Mouse (Mus musculus): ENCODE data around the gene Ppp4r1. TPM values are rescaled to one million over a fixed set of nuclear protein-coding genes. Genes with fewer than 3 reads are reported as not detected.

The Ppp4r1 gene
- total and polyA plus RNA-seq, 3 experiments, result 12.9 to 17.1 (median 13.6) TPM

DNA sequence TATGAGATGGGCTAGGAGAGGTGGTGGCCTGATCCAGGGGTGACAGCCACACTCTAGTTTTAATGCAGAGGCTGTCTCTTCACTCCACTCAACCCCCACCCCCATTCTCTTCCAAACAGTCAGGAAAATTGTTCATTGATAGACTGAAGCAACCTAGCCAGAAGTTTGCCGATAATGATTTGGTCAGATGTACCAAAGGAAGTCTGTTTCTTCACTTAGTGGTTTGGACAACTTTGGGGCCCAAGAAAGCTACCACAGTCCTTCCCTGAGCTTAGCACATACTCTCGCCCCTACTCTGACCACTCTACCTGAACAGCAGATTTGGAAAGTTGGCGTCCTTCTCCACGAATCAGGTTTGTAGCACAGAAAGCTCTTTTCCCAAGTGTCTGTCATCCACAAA, 49.7 kb upstream of the Ppp4r1 start:
- no peak for DNase-seq (ENCODE audit: extremely low read depth)
- in situ Hi-C loops (cut with MboI; ENCODE audit: low pct_ligation_motif_present, low pct_unique_long_range_greater_than_20kb, low sequenced_read_pairs), result no loop called here
- no peak for TF ChIP-seq SMC3 (IDR thresholded peaks at IDR 0.05; ENCODE audit: low read depth, low read length)
- TF ChIP-seq CTCF (conservative IDR thresholded peaks at IDR 0.05 in 1 of 2, IDR thresholded peaks at IDR 0.05 in 1 of 2; ENCODE audit: low read depth in 2 of 2, low read length in 2 of 2), result no peak
- TF ChIP-seq RAD21 (IDR thresholded peaks at IDR 0.05; ENCODE audit: low read depth, low read length), result no peak
- TF ChIP-seq NELFE (IDR thresholded peaks at IDR 0.05; ENCODE audit: low read depth, low read length), result no peak
- no peak for TF ChIP-seq POLR2A (IDR thresholded peaks at IDR 0.05; ENCODE audit: low read depth, low read length)
- no peak for TF ChIP-seq USF2 (conservative IDR thresholded peaks at IDR 0.05; ENCODE audit: low read depth, low read length)
- no peak for TF ChIP-seq MAFK (IDR thresholded peaks at IDR 0.05; ENCODE audit: insufficient replicate concordance, low read length)
- no peak for TF ChIP-seq ZC3H11A (IDR thresholded peaks at IDR 0.05; ENCODE audit: low read depth, low read length)
- no peak for TF ChIP-seq NRF1 (IDR thresholded peaks at IDR 0.05; ENCODE audit: low read depth, low read length)
- no peak for TF ChIP-seq MYC (IDR thresholded peaks at IDR 0.05; ENCODE audit: low read depth, low read length)
- TF ChIP-seq ELF1 (IDR thresholded peaks at IDR 0.05; ENCODE audit: low read depth, low read length), result no peak
- TF ChIP-seq EP300 (IDR thresholded peaks at IDR 0.05; ENCODE audit: low read length), result no peak
- no peak for TF ChIP-seq TBP (conservative IDR thresholded peaks at IDR 0.05; ENCODE audit: low read depth, low read length)
- no peak overlapping the region for H3K27ac ChIP-seq (ENCODE audit: insufficient read depth, low read depth)
- H3K79me2 ChIP-seq (replicated peaks; ENCODE audit: control insufficient read depth, extremely low read depth, insufficient read depth, poor library complexity, severe bottlenecking), result no peaks in the 10 kb centered on the region
- dilution Hi-C loops (cut with MboI; ENCODE audit: extremely low pct_ligation_motif_present, extremely low pct_unique_long_range_greater_than_20kb, low sequenced_read_pairs), result no loop called here
- H3K9ac ChIP-seq (ENCODE audit: insufficient read depth, low read depth), result no peak overlapping the region
- no peak overlapping the region for H3K4me2 ChIP-seq (ENCODE audit: insufficient read depth, low read depth, poor library complexity, severe bottlenecking)
- no peak overlapping the region for H3K4me3 ChIP-seq (replicated peaks in 1 of 3; ENCODE audit: low read depth in 2 of 3, low read length in 2 of 3, poor library complexity in 1 of 3)
- H3K9me3 ChIP-seq (replicated peaks; ENCODE audit: low read length), result peaks cover 3% of the 10 kb centered on the region
- peaks cover 4 to 38% of the 10 kb centered on the region in 2 experiments; a peak in 3 of 4 replicates for H3K4me1 ChIP-seq (ENCODE audit: control insufficient read depth in 1 of 2, insufficient read depth in 2 of 2)
- no peaks in the 10 kb centered on the region for H3K36me3 ChIP-seq (replicated peaks in 1 of 2; ENCODE audit: control insufficient read depth in 1 of 2, insufficient read depth in 1 of 2, low read length in 1 of 2)
- no peaks in the 10 kb centered on the region for H3K27me3 ChIP-seq (replicated peaks)

DNA sequence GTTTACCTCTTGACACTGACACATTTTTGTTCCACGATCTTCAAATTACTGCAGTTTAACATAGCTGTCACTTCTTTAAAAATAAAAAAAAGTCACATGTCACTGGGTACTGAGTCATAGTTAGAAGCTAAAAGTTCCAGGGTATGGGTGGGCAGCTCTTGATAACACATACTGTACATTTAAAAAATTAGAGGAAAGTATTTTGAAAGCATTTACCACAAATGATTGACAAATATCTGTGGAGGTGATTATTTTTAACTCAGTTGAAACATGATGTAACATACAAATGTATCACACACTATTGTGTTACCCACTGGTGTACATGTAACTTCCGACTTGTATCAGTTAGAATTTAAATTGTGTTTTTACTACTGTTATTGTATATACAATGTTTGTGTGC, 47.3 kb upstream of the Ppp4r1 start:
- in situ Hi-C loops (cut with MboI; ENCODE audit: low pct_ligation_motif_present, low pct_unique_long_range_greater_than_20kb, low sequenced_read_pairs), result no loop called here
- H3K36me3 ChIP-seq (replicated peaks in 1 of 2; ENCODE audit: control insufficient read depth in 1 of 2, insufficient read depth in 1 of 2, low read length in 1 of 2), result no peaks in the 10 kb centered on the region
- no peaks in the 10 kb centered on the region for H3K79me2 ChIP-seq (replicated peaks; ENCODE audit: control insufficient read depth, extremely low read depth, insufficient read depth, poor library complexity, severe bottlenecking)
- TF ChIP-seq USF1 (IDR thresholded peaks at IDR 0.05; ENCODE audit: low read depth, low read length) (no peak), SIN3A (IDR thresholded peaks at IDR 0.05; ENCODE audit: low read length) (no peak), ZMIZ1 (IDR thresholded peaks at IDR 0.05; ENCODE audit: low read depth, low read length) (no peak), CHD2 (IDR thresholded peaks at IDR 0.05; ENCODE audit: low read length) (no peak), RCOR1 (conservative IDR thresholded peaks at IDR 0.05; ENCODE audit: low read depth, low read length) (no peak), MAFK (IDR thresholded peaks at IDR 0.05; ENCODE audit: insufficient replicate concordance, low read length) (no peak), HCFC1 (IDR thresholded peaks at IDR 0.05; ENCODE audit: low read depth, low read length) (no peak), IRF4 (IDR thresholded peaks at IDR 0.05; ENCODE audit: low read depth, low read length) (no peak), JUN (IDR thresholded peaks at IDR 0.05; ENCODE audit: insufficient read depth, low read depth, low read length) (no peak), NELFE (IDR thresholded peaks at IDR 0.05; ENCODE audit: low read depth, low read length) (no peak), PAX5 (IDR thresholded peaks at IDR 0.05; ENCODE audit: low read length) (no peak), ZKSCAN1 (IDR thresholded peaks at IDR 0.05; ENCODE audit: borderline replicate concordance, low read depth, low read length) (no peak), CHD1 (IDR thresholded peaks at IDR 0.05; ENCODE audit: low read depth, low read length) (no peak)
- H3K9me3 ChIP-seq (replicated peaks; ENCODE audit: low read length), result peaks cover 3% of the 10 kb centered on the region
- H3K4me2 ChIP-seq (ENCODE audit: insufficient read depth, low read depth, poor library complexity, severe bottlenecking), result no peak overlapping the region
- H3K4me3 ChIP-seq (replicated peaks in 1 of 3; ENCODE audit: low read depth in 2 of 3, low read length in 2 of 3, poor library complexity in 1 of 3), result no peak overlapping the region
- dilution Hi-C loops (cut with MboI; ENCODE audit: extremely low pct_ligation_motif_present, extremely low pct_unique_long_range_greater_than_20kb, low sequenced_read_pairs), result no loop called here
- H3K27ac ChIP-seq (ENCODE audit: insufficient read depth, low read depth), result no peak overlapping the region
- no peak for DNase-seq (ENCODE audit: extremely low read depth)
- H3K27me3 ChIP-seq (replicated peaks), result no peaks in the 10 kb centered on the region
- no peak overlapping the region for H3K9ac ChIP-seq (ENCODE audit: insufficient read depth, low read depth)
- H3K4me1 ChIP-seq (ENCODE audit: control insufficient read depth in 1 of 2, insufficient read depth in 2 of 2), result peaks cover 10 to 38% of the 10 kb centered on the region in 2 experiments
